Mouse (Mus musculus): ENCODE results near the gene Eml2. TPM values are rescaled to one million over a fixed set of nuclear protein-coding genes. Genes with fewer than 3 reads are reported as not detected.
A peak's percentile ranks its signal among the peaks of the same experiment; 100 is the strongest.

The Eml2 gene
- polyA plus RNA-seq, 1 experiment from 2014 or later, result 2.8 TPM

GRCm38 (mm10) chr7:19226817-19227797 lies 50.9 kb downstream of the Eml2 start:
- Histone ChIP-seq H3K27me3 (ENCODE audit: control insufficient read depth, insufficient read depth, low read length) (no peaks in the 10 kb centered on the region), H3K9me3 (ENCODE audit: control insufficient read depth, low read length) (no peaks in the 10 kb centered on the region)

GRCm38 (mm10) chr7:19227883-19228792 lies 51.9 kb downstream of the Eml2 start, which contains the start of gene Opa3:
TSS of gene Opa3 (plus strand) at chr7:19228334.
- H3K27me3 ChIP-seq (ENCODE audit: control insufficient read depth, insufficient read depth, low read length), result no peaks in the 10 kb centered on the region
- H3K9me3 ChIP-seq (ENCODE audit: control insufficient read depth, low read length), result no peaks in the 10 kb centered on the region
- under 1% methylated on average over 85 of the region's 91 CpGs for WGBS
- H3K4me1 ChIP-seq (ENCODE audit: control insufficient read depth, insufficient read depth, low read length), result peaks cover 7% of the 10 kb centered on the region; the same call in 1 of the 2 replicates
- H3K4me3 ChIP-seq (ENCODE audit: low read length), result peak within 1 kb of the TSS; percentile 70
- H3K36me3 ChIP-seq (ENCODE audit: control insufficient read depth, insufficient read depth, low read length), result no peaks in the 10 kb centered on the region
- ATAC-seq (ENCODE audit: low FRiP score, low TSS enrichment), result peak; percentile 95
- H3K27ac ChIP-seq (ENCODE audit: low read depth, low read length), result peak within 1 kb of the TSS; percentile 98
- peak within 1 kb of the TSS; percentile 84 for H3K9ac ChIP-seq (ENCODE audit: low read depth, low read length)
- peak within 1 kb of the TSS; percentile 88 for H3K4me2 ChIP-seq (replicated peaks; ENCODE audit: low read depth, low read length)

More at GRCm38 (mm10) chr7:19226817-19227797, 50.9 kb downstream of the Eml2 start:
- ATAC-seq (ENCODE audit: low FRiP score, low TSS enrichment), result peak; percentile 40
- peak overlapping the region; percentile 72; the same call in 1 of the 2 replicates for H3K9ac ChIP-seq (ENCODE audit: low read depth, low read length)
- peaks cover 7% of the 10 kb centered on the region; the same call in 1 of the 2 replicates for H3K4me1 ChIP-seq (ENCODE audit: control insufficient read depth, insufficient read depth, low read length)
- no peaks in the 10 kb centered on the region for H3K36me3 ChIP-seq (ENCODE audit: control insufficient read depth, insufficient read depth, low read length)
- peak overlapping the region; percentile 88 for H3K4me2 ChIP-seq (replicated peaks; ENCODE audit: low read depth, low read length)
- 15% methylated on average over 20 of the region's 20 CpGs for WGBS
- H3K27ac ChIP-seq (ENCODE audit: low read depth, low read length), result peak overlapping the region; percentile 87
- H3K4me3 ChIP-seq (ENCODE audit: low read length), result peak overlapping the region; percentile 70

GRCm38 (mm10) chr7:19228793-19229148 lies 52.5 kb downstream of the Eml2 start:
- under 1% methylated on average over 14 of the region's 14 CpGs for WGBS
- H3K36me3 ChIP-seq (ENCODE audit: control insufficient read depth, insufficient read depth, low read length), result no peaks in the 10 kb centered on the region
- H3K27me3 ChIP-seq (ENCODE audit: control insufficient read depth, insufficient read depth, low read length), result no peaks in the 10 kb centered on the region
- H3K9ac ChIP-seq (ENCODE audit: low read depth, low read length), result peak overlapping the region; percentile 84
- peak overlapping the region; percentile 70 for H3K4me3 ChIP-seq (ENCODE audit: low read length)
- H3K4me2 ChIP-seq (replicated peaks; ENCODE audit: low read depth, low read length), result peak overlapping the region; percentile 79
- ATAC-seq (ENCODE audit: low FRiP score, low TSS enrichment), result no peak
- peak overlapping the region; percentile 73 for H3K27ac ChIP-seq (ENCODE audit: low read depth, low read length)
- H3K9me3 ChIP-seq (ENCODE audit: control insufficient read depth, low read length), result no peaks in the 10 kb centered on the region
- H3K4me1 ChIP-seq (ENCODE audit: control insufficient read depth, insufficient read depth, low read length), result peaks cover 7% of the 10 kb centered on the region; the same call in 1 of the 2 replicates

- H3K4me3 ChIP-seq (ENCODE audit: low read length), result peak overlapping the region; percentile 70
- no peaks in the 10 kb centered on the region for H3K9me3 ChIP-seq (ENCODE audit: control insufficient read depth, low read length)
- ATAC-seq (ENCODE audit: low FRiP score, low TSS enrichment), result no peak
- H3K36me3 ChIP-seq (ENCODE audit: control insufficient read depth, insufficient read depth, low read length), result no peaks in the 10 kb centered on the region
- H3K4me1 ChIP-seq (ENCODE audit: control insufficient read depth, insufficient read depth, low read length), result peaks cover 7% of the 10 kb centered on the region; the same call in 1 of the 2 replicates
- no peaks in the 10 kb centered on the region for H3K27me3 ChIP-seq (ENCODE audit: control insufficient read depth, insufficient read depth, low read length)
- peak overlapping the region; percentile 79 for H3K4me2 ChIP-seq (replicated peaks; ENCODE audit: low read depth, low read length)
- no peak overlapping the region; the same call in 1 of the 2 replicates for H3K27ac ChIP-seq (ENCODE audit: low read depth, low read length)
- H3K9ac ChIP-seq (ENCODE audit: low read depth, low read length), result peak overlapping the region; percentile 66
- 36% methylated on average over 5 of the region's 5 CpGs for WGBS
Measured at GRCm38 (mm10) chr7:19229404-19229803, 53.2 kb downstream of the Eml2 start.

GRCm38 (mm10) chr7:19230041-19230580 lies 53.9 kb downstream of the Eml2 start:
- Histone ChIP-seq H3K4me2 (replicated peaks; ENCODE audit: low read depth, low read length) (no peak overlapping the region), H3K27ac (ENCODE audit: low read depth, low read length) (no peak overlapping the region)
- WGBS, result 88% methylated on average over 2 of the region's 2 CpGs

GRCm38 (mm10) chr7:19230899-19231298 lies 54.7 kb downstream of the Eml2 start:
- H3K4me1 ChIP-seq (ENCODE audit: control insufficient read depth, insufficient read depth, low read length), result peaks cover 7% of the 10 kb centered on the region; the same call in 1 of the 2 replicates
- no peak overlapping the region for H3K4me3 ChIP-seq (ENCODE audit: low read length)
- H3K27me3 ChIP-seq (ENCODE audit: control insufficient read depth, insufficient read depth, low read length), result no peaks in the 10 kb centered on the region
- no peak for ATAC-seq (ENCODE audit: low FRiP score, low TSS enrichment)
- no peak overlapping the region for H3K4me2 ChIP-seq (replicated peaks; ENCODE audit: low read depth, low read length)
- H3K9ac ChIP-seq (ENCODE audit: low read depth, low read length), result no peak overlapping the region
- H3K9me3 ChIP-seq (ENCODE audit: control insufficient read depth, low read length), result no peaks in the 10 kb centered on the region
- WGBS, result 93% methylated on average over 5 of the region's 5 CpGs
- H3K36me3 ChIP-seq (ENCODE audit: control insufficient read depth, insufficient read depth, low read length), result no peaks in the 10 kb centered on the region
- no peak overlapping the region for H3K27ac ChIP-seq (ENCODE audit: low read depth, low read length)

More at GRCm38 (mm10) chr7:19230041-19230580, 53.9 kb downstream of the Eml2 start:
- no peaks in the 10 kb centered on the region for H3K9me3 ChIP-seq (ENCODE audit: control insufficient read depth, low read length)
- peaks cover 7% of the 10 kb centered on the region; the same call in 1 of the 2 replicates for H3K4me1 ChIP-seq (ENCODE audit: control insufficient read depth, insufficient read depth, low read length)
- no peaks in the 10 kb centered on the region for H3K36me3 ChIP-seq (ENCODE audit: control insufficient read depth, insufficient read depth, low read length)
- no peak for ATAC-seq (ENCODE audit: low FRiP score, low TSS enrichment)
- H3K4me3 ChIP-seq (ENCODE audit: low read length), result no peak overlapping the region
- no peak overlapping the region for H3K9ac ChIP-seq (ENCODE audit: low read depth, low read length)
- no peaks in the 10 kb centered on the region for H3K27me3 ChIP-seq (ENCODE audit: control insufficient read depth, insufficient read depth, low read length)

GRCm38 (mm10) chr7:19231849-19232248 lies 55.6 kb downstream of the Eml2 start:
- H3K9ac ChIP-seq (ENCODE audit: low read depth, low read length), result no peak overlapping the region
- 94% methylated on average over 3 of the region's 3 CpGs for WGBS
- H3K27ac ChIP-seq (ENCODE audit: low read depth, low read length), result no peak overlapping the region

GRCm38 (mm10) chr7:19234652-19235051 lies 58.4 kb downstream of the Eml2 start:
- no peak overlapping the region for H3K9ac ChIP-seq (ENCODE audit: low read depth, low read length)
- no peaks in the 10 kb centered on the region for H3K9me3 ChIP-seq (ENCODE audit: control insufficient read depth, low read length)
- no peaks in the 10 kb centered on the region for H3K27me3 ChIP-seq (ENCODE audit: control insufficient read depth, insufficient read depth, low read length)
- H3K4me1 ChIP-seq (ENCODE audit: control insufficient read depth, insufficient read depth, low read length), result no peaks in the 10 kb centered on the region
- no peak overlapping the region for H3K4me3 ChIP-seq (ENCODE audit: low read length)
- ATAC-seq (ENCODE audit: low FRiP score, low TSS enrichment), result no peak
- 77% methylated on average over 5 of the region's 5 CpGs for WGBS
- H3K36me3 ChIP-seq (ENCODE audit: control insufficient read depth, insufficient read depth, low read length), result no peaks in the 10 kb centered on the region
- no peak overlapping the region for H3K4me2 ChIP-seq (replicated peaks; ENCODE audit: low read depth, low read length)
- H3K27ac ChIP-seq (ENCODE audit: low read depth, low read length), result no peak overlapping the region

More at GRCm38 (mm10) chr7:19231849-19232248, 55.6 kb downstream of the Eml2 start:
- no peaks in the 10 kb centered on the region for H3K36me3 ChIP-seq (ENCODE audit: control insufficient read depth, insufficient read depth, low read length)
- H3K9me3 ChIP-seq (ENCODE audit: control insufficient read depth, low read length), result no peaks in the 10 kb centered on the region
- H3K27me3 ChIP-seq (ENCODE audit: control insufficient read depth, insufficient read depth, low read length), result no peaks in the 10 kb centered on the region
- H3K4me2 ChIP-seq (replicated peaks; ENCODE audit: low read depth, low read length), result no peak overlapping the region
- ATAC-seq (ENCODE audit: low FRiP score, low TSS enrichment), result no peak
- H3K4me3 ChIP-seq (ENCODE audit: low read length), result no peak overlapping the region
- H3K4me1 ChIP-seq (ENCODE audit: control insufficient read depth, insufficient read depth, low read length), result peaks cover 3% of the 10 kb centered on the region; the same call in 1 of the 2 replicates

Measured in kidney, embryonic 14.5 days (tissue).